Mouse (Mus musculus) adipocyte (in vitro differentiated cells): ENCODE results near the gene Lbr.

Experiments
- DNase-seq: peaks from one replicate; pipeline ENCODE4 v3.0.0-alpha.2; 2016; ENCODE audit warnings: low spot score

The Lbr gene

GRCm38 (mm10) chr1:181842781-181843180 is at the start of gene Lbr:
TSS of gene Lbr (minus strand) at chr1:181843046.
- DNase-seq = no peak

GRCm38 (mm10) chr1:181889670-181890069 is 46.8 kb upstream of the Lbr start:
- no peak for DNase-seq

GRCm38 (mm10) chr1:181888801-181889200 is 46.0 kb upstream of the Lbr start:
- peak; percentile 88 for DNase-seq

- DNase-seq = peak; percentile 61
These were observed 38.7 kb upstream of the Lbr start for GRCm38 (mm10) chr1:181881532-181881931.

GRCm38 (mm10) chr1:181880752-181881325 is 38.0 kb upstream of the Lbr start:
- no peak for DNase-seq

- no peak for DNase-seq
These were observed 35.6 kb upstream of the Lbr start for GRCm38 (mm10) chr1:181878436-181878835.

GRCm38 (mm10) chr1:181877088-181877487 is 34.2 kb upstream of the Lbr start:
- no peak for DNase-seq

GRCm38 (mm10) chr1:181876656-181877055 is 33.8 kb upstream of the Lbr start:
- DNase-seq = no peak

GRCm38 (mm10) chr1:181873086-181873920 is 30.5 kb upstream of the Lbr start:
- DNase-seq = no peak

- no peak for DNase-seq
These were observed 29.8 kb upstream of the Lbr start for GRCm38 (mm10) chr1:181872639-181873038.

GRCm38 (mm10) chr1:181866429-181867280 is 23.8 kb upstream of the Lbr start:
- DNase-seq = no peak

- DNase-seq = no peak
These were observed 23.0 kb upstream of the Lbr start for GRCm38 (mm10) chr1:181865863-181866216.

GRCm38 (mm10) chr1:181864971-181865862 is 22.4 kb upstream of the Lbr start:
- DNase-seq = no peak

GRCm38 (mm10) chr1:181863431-181863830 is 20.6 kb upstream of the Lbr start:
- DNase-seq = no peak

GRCm38 (mm10) chr1:181862676-181863374 is 20.0 kb upstream of the Lbr start:
- DNase-seq = no peak

- DNase-seq = no peak
These were observed 18.5 kb upstream of the Lbr start for GRCm38 (mm10) chr1:181861181-181861902.

- peak; percentile 88 for DNase-seq
These were observed 17.8 kb upstream of the Lbr start for GRCm38 (mm10) chr1:181860659-181861058.

GRCm38 (mm10) chr1:181856329-181856728 is 13.5 kb upstream of the Lbr start:
- DNase-seq = no peak

GRCm38 (mm10) chr1:181854829-181855228 is 12.0 kb upstream of the Lbr start:
- no peak for DNase-seq

- no peak for DNase-seq
These were observed 10.4 kb upstream of the Lbr start for GRCm38 (mm10) chr1:181853081-181853736.
